Mouse (Mus musculus) kidney, postnatal 0 days (tissue): ENCODE measurements around the gene Fbxw22. TPM values are rescaled to one million over a fixed set of nuclear protein-coding genes. Genes with fewer than 3 reads are reported as not detected.
"Not testable (repeated sequence)": the region's sequence is repeated elsewhere in the genome, so short reads cannot be mapped to it uniquely, and the experiment has no call there.

Source experiments
- ATAC-seq: fragments of 200-750 bp; cut with Nextera tagmentation; replicated peaks from 2 replicates; pipeline ENCODE4 v1.8.0; 2017; ENCODE audit warnings: low read depth, moderate number of reproducible peaks, moderate TSS enrichment, moderate library complexity; ENCODE audit not compliant: low FRiP score
- DNase-seq: peaks from one replicate; pipeline ENCODE4 v3.0.0-alpha.2; 2016; ENCODE audit warnings: low spot score
- H3K27ac ChIP-seq: fragments of 300-500 bp; sonication (generic); 2 replicates; pipeline ENCODE4 v1.5.1; 2014; ENCODE audit warnings: mild to moderate bottlenecking
- H3K27me3 ChIP-seq: fragments of 300-500 bp; sonication (generic); 2 replicates; pipeline ENCODE4 v1.6.1; 2014; ENCODE audit warnings: low read length, mixed read lengths; ENCODE audit not compliant: insufficient read depth
- H3K36me3 ChIP-seq: fragments of 300-500 bp; sonication (generic); 2 replicates; pipeline ENCODE4 v1.6.1; 2014; ENCODE audit warnings: low read length, mixed read lengths; ENCODE audit not compliant: insufficient read depth
- H3K4me1 ChIP-seq: fragments of 300-500 bp; sonication (generic); replicated peaks from 2 replicates; pipeline ENCODE4 v1.6.1; 2014; ENCODE audit warnings: antibody characterized with exemption, low read length, mixed read lengths; ENCODE audit not compliant: insufficient read depth
- H3K4me2 ChIP-seq: fragments of 300-500 bp; sonication (generic); 2 replicates; pipeline ENCODE4 v1.6.1; 2014; ENCODE audit warnings: mild to moderate bottlenecking, low read length, moderate library complexity, mixed read lengths
- H3K4me3 ChIP-seq: fragments of 300-500 bp; sonication (generic); replicated peaks from 2 replicates; pipeline ENCODE4 v1.5.1; 2014; ENCODE audit warnings: low read depth, low read length
- H3K9ac ChIP-seq: fragments of 300-500 bp; sonication (generic); 2 replicates; pipeline ENCODE4 v1.6.1; 2014; ENCODE audit warnings: low read depth, low read length
- H3K9me3 ChIP-seq: fragments of 300-500 bp; sonication (generic); replicated peaks from 2 replicates; pipeline ENCODE4 v1.6.1; 2016; ENCODE audit warnings: low read length, inconsistent platforms, mixed read lengths
- CTCF ChIP-seq: IDR thresholded peaks from 2 replicates; pipeline ENCODE4 v1.5.1; 2016; ENCODE audit warnings: antibody characterized with exemption, low read depth, mild to moderate bottlenecking, moderate library complexity
- WGBS: fragments of 180-500 bp; shearing (Covaris S2); extraction: QIAGEN DNeasy Blood & Tissue Kit; methylation state at CpG from one replicate; pipeline ENCODE4 v1.1.7; 2014; 5-methylcytosine and 5-hydroxymethylcytosine counted together
- polyA plus RNA-seq: library from polyadenylated mRNA; unstranded; fragments of >200 nt; fragmentation: Nextera tagmentation; extraction: Ambion mirVana; gene quantifications from 2 replicates; pipeline ENCODE4 v1.2.1, GENCODE M21; 2015

Fbxw22 gene
- 0.15 TPM in 1 of 2 replicates, not detected in the other for polyA plus RNA-seq

DNA sequence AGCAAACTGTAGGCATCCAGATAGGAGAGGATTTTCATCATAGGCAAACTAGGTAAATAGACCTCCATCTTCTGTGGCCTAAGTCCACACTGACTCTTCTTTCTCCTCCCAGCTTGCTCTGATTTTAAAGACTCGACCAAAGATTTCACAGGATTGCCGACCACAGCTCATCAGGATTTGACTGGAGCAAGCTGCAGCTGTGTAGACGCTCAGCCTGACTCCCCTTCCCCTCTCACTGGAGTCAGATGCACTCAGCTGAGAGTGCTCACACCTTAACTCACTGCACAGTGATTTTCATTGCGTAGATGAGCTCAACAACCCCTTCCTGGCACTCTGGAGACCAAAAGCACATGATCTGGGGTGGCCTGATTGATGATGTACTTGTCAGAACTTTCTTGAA is at the start of gene Fbxw22:
Gene Fbxw22 (minus strand): TSS at position 101 of the 400 bp plus-strand sequence.
- not testable (repeated sequence) for H3K9ac ChIP-seq, ATAC-seq

DNA sequence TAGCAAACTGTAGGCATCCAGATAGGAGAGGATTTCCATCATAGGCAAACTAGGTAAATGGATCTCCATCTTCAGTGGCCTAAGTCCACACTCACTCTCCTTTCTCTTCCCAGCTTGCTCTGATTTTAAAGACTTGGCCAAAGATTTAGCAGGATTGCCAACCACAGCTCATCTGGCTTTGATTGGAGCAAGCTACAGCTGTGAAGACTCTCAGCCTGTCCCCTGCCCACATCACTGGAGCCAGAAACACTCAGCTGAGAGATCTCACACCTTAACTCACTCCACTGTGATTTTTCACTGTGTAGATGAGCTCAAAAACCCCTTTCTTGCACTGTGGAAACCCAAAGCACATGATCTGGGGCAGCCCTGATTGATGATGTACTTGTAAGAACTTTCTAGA is 44.9 kb upstream of the Fbxw22 start, which contains the start of gene Fbxw16:
Gene Fbxw16 (minus strand): TSS at position 101 of the 400 bp plus-strand sequence.
- DNase-seq (no peak), ATAC-seq (no peak)
- Histone ChIP-seq H3K4me1 (no peaks in the 10 kb centered on the region), H3K9me3 (no peaks in the 10 kb centered on the region), H3K9ac (no peak within 1 kb of the TSS), H3K4me2 (no peak within 1 kb of the TSS), H3K36me3 (no peaks in the 10 kb centered on the region), H3K27ac (no peak within 1 kb of the TSS), H3K27me3 (no peaks in the 10 kb centered on the region), H3K4me3 (no peak within 1 kb of the TSS)
- TF ChIP-seq CTCF, result no peak

More for the DNA sequence above, at the start of gene Fbxw22:
- not testable (repeated sequence) for H3K4me1 ChIP-seq, H3K4me2 ChIP-seq, H3K27me3 ChIP-seq, DNase-seq, H3K9me3 ChIP-seq, H3K27ac ChIP-seq, H3K4me3 ChIP-seq, H3K36me3 ChIP-seq
- 72% methylated on average over 4 of the region's 4 CpGs for WGBS

- Histone ChIP-seq H3K36me3 (no peaks in the 10 kb centered on the region), H3K4me1 (no peaks in the 10 kb centered on the region), H3K4me2 (no peak overlapping the region), H3K27me3 (no peaks in the 10 kb centered on the region), H3K27ac (no peak overlapping the region), H3K9ac (no peak overlapping the region), H3K9me3 (no peaks in the 10 kb centered on the region), H3K4me3 (no peak overlapping the region)
- no peak for DNase-seq
- whole genome bisulfite sequencing, result 90% methylated on average over 1 of the region's 1 CpGs
- no peak for ATAC-seq
- no peak for TF ChIP-seq CTCF
Observed at GRCm38 (mm10) chr9:109432956-109433355, 28.9 kb upstream of the Fbxw22 start.

DNA sequence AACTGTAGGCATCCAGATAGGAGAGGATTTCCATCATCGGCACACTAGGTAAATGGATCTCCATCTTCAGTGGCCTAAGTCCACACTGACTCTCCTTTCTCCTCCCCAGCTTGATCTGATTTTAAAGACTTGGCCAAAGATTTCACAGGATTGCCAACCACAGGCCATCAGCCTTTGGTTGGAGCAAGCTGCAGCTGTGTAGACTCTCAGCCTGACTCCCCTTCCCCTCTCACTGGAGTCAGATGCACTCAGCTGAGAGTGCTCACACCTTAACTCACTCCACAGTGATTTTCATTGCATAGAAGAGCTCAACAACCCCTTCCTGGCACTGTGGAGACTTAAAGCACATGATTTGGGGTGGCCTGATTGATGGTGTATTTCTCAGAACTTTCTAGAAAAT is 64.5 kb downstream of the Fbxw22 start, which contains the start of gene Fbxw28:
Gene Fbxw28 (minus strand): TSS at position 101 of the 400 bp plus-strand sequence.
- not testable (repeated sequence) for DNase-seq, H3K9ac ChIP-seq, H3K27ac ChIP-seq, H3K4me1 ChIP-seq, H3K4me3 ChIP-seq, H3K27me3 ChIP-seq, H3K9me3 ChIP-seq, ATAC-seq, H3K4me2 ChIP-seq, H3K36me3 ChIP-seq
- WGBS, result no CpG with 5 or more reads among the region's 1 CpGs

Other genes starting within 250 kb of the Fbxw22 start
- gene Fbxw21, start 242.3 kb downstream of the Fbxw22 start, polyA plus RNA-seq, result not detected in 2 replicates
- gene Fbxw13, start 208.3 kb downstream of the Fbxw22 start, polyA plus RNA-seq, result not detected in 2 replicates
- gene Fbxw20, start 169.5 kb downstream of the Fbxw22 start, polyA plus RNA-seq, result not detected in 2 replicates
- gene Fbxw14, start 116.6 kb downstream of the Fbxw22 start, polyA plus RNA-seq, result not detected in 2 replicates
- gene Fbxw28, start 64.6 kb downstream of the Fbxw22 start, polyA plus RNA-seq, result not detected in 2 replicates
- not detected in 2 replicates for gene Fbxw16, start 44.8 kb upstream of the Fbxw22 start, polyA plus RNA-seq
- not detected in 2 replicates for gene Fbxw19, start 91.6 kb upstream of the Fbxw22 start, polyA plus RNA-seq
- 0.57 and 1.2 TPM in 2 replicates for gene Fbxw15, start 164.0 kb upstream of the Fbxw22 start, polyA plus RNA-seq
- gene Fbxw24, start 221.8 kb upstream of the Fbxw22 start, polyA plus RNA-seq, result 0.18 and 0.22 TPM in 2 replicates